Mouse (Mus musculus): Measurements from ENCODE around the gene Wdr70.

DNA sequence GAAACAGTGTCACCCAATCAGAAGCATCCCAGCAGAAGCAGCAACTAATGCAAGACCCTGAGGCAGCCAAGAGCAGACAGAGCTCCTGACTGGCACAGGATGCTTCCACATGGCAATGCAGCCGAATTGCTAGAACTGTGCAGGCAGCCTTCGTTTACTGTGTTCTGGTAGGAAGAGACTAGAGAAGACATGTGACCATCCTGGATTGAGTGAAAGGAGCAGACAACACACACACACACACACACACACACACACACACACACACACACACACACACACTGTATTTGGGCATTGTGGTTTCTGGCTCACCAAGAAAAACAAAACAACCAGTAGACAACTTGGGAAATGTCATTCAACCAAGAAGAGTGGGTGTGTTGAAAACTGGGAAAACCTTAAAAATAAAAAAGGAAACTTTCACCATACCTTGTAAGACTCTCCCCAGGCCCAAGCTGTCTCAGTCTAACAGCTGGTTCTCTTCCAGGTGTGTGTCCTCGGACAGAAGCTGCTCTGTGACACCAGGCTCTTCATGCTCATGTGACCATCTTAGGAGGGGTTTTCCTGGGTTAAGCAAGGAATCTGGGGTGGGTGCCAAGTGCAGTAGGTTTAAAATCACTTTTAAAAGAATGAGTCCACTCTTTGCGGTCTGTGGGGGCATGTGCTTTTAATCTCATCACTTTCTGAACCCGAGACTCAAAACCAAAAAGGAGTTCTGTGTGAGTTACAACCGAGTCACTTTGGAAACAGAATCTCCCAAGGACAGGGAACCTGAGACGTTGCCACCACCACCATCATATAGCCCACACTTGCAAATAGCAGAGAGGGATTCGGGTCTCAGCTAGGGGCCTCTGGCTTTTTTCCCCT lies 260.7 kb downstream of the Wdr70 start:
- TF ChIP-seq POLR2A (IDR thresholded peaks at IDR 0.05; ENCODE audit: extremely low read depth, insufficient read depth, low read length): no peak
- no peak for TF ChIP-seq CTCF (IDR thresholded peaks at IDR 0.05; ENCODE audit: extremely low read depth, insufficient read depth, low read length)
